Mouse (Mus musculus) leukemia stem cell, adult 10-12 weeks (primary cell): ENCODE results near the gene Iqsec1. TPM values are rescaled to one million over a fixed set of nuclear protein-coding genes. Genes with fewer than 3 reads are reported as not detected.

Experiments used
- polyA plus RNA-seq: library from polyadenylated mRNA; stranded (reverse); fragments of >175 nt; gene quantifications from 2 replicates; pipeline ENCODE4 v1.2.3, GENCODE M21; 2012; ENCODE audit warnings: low replicate concordance

Iqsec1 gene
- 158 and 166 TPM in 2 replicates for polyA plus RNA-seq

DNA sequence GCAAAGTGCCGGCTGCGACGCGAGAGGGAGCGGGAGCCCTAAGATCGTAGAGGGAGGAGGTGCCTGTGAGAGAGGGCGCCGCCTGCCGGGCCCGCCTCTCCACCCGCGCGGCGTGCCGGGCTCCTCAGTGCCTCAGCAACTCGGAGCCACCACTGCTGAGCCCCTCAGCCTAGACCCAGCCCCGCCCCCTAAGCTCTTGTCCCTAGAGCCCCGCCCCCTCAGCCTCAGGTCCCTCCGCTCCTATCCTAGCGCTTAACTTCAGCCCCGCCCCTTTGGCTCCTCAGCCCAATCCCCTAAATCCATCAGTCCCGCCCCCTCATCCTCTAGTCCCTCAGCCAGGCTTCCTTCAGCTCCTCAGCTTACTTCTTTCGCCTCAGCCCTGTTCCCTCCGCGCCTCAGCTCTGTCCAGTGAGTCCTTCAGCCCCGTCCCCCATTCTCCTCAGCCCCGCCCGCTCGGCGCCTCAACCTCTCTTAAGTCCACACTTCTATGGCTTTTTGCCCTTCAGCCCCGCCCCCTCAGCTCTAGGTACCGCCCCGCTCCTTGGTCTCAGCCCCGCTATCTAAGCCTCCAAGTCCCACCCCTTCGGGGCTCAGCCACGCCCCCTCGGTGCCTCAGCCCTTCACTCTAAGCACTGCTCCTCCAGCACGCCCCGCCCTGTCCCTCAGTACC, at the start of gene Iqsec1:
Gene Iqsec1, minus strand, starts transcription at position 38 of the 670 bp plus-strand sequence.

Other genes starting within 250 kb of the Iqsec1 start
- 26.3 and 202 TPM in 2 replicates for gene Nup210, start 128.1 kb upstream of the Iqsec1 start, polyA plus RNA-seq
- gene Hdac11, start 168.0 kb upstream of the Iqsec1 start, polyA plus RNA-seq, result 2.9 and 4.4 TPM in 2 replicates
- gene Fbln2, start 223.8 kb upstream of the Iqsec1 start, polyA plus RNA-seq, result 0.03 and 1.3 TPM in 2 replicates